Comparison of ENCODE assay signal across 18 mouse cellular contexts in genomic region chr9:62665892-62666291, GRCm38 (mm10). TPM values are rescaled to one million over a fixed set of nuclear protein-coding genes. Genes with fewer than 3 reads are reported as not detected.
A peak's percentile ranks its signal among the peaks of the same experiment; 100 is the strongest.
DNase-seq lines count a peak whose midpoint lies in the region; ATAC-seq lines count a peak whose summit lies in the region.
"Had no signal": no experiment of that assay in that cellular context is flagged by ENCODE, and none has a peak within 500 bp of the region (broad histone marks: within the 10 kb centered on the region; RNA-seq: fewer than 3 reads in every experiment).

No protein-coding gene starts in this region.

- DNase-seq in gastrocnemius, postnatal 14 days: peak; percentile 20
- DNase-seq in gastrocnemius, adult 8-10 months (ENCODE audit: low spot score in 2 of 2): no peak
- DNase-seq in skeletal muscle tissue, adult 2 months (ENCODE audit: low read depth, low spot score): peak; percentile 25
- DNase-seq in cerebellum, postnatal 25 days: no peak
- DNase-seq: adrenal gland, adult 2 months; adrenal gland, postnatal 25 days; cerebellum, adult 18-20 months; cerebellum, adult 9-11 months; heart, postnatal 10 days; heart, postnatal 4 days; kidney, adult 11 months had no signal

- H3K4me3 ChIP-seq in megakaryocyte, embryonic 14.5 days (replicated peaks): peak overlapping the region; percentile 74
- H3K4me3 ChIP-seq: forebrain, embryonic 12.5 days; hindbrain, embryonic 13.5 days had no signal

- H3K27me3 ChIP-seq in megakaryocyte, embryonic 14.5 days (replicated peaks): peaks cover 5% of the 10 kb centered on the region
- H3K27me3 ChIP-seq: forebrain, embryonic 12.5 days; hindbrain, embryonic 13.5 days had no signal

- peaks cover 20% of the 10 kb centered on the region for H3K36me3 ChIP-seq in megakaryocyte, embryonic 14.5 days (replicated peaks; ENCODE audit: low read length)
- H3K36me3 ChIP-seq: forebrain, embryonic 12.5 days; hindbrain, embryonic 13.5 days had no signal

- H3K9me3 ChIP-seq in megakaryocyte, embryonic 14.5 days: peaks cover 7% of the 10 kb centered on the region; the same call in 1 of the 2 replicates
- H3K9me3 ChIP-seq: forebrain, embryonic 12.5 days; hindbrain, embryonic 13.5 days had no signal

- no peak for ATAC-seq in megakaryocyte, adult 5-6 weeks (ENCODE audit: poor library complexity, severe bottlenecking)
- ATAC-seq: forebrain, embryonic 16.5 days; hindbrain, postnatal 0 days had no signal

- intact Hi-C loops in gastrocnemius, postnatal 14 days (cut with DNase I; ENCODE audit: low total_unique reads): no loop called here

- peaks cover 41% of the 10 kb centered on the region for H3K4me1 ChIP-seq in megakaryocyte, embryonic 14.5 days
- H3K4me1 ChIP-seq: forebrain, embryonic 12.5 days had no signal

RNA-seq across cellular contexts. Expression of gene Itga11, which starts 11.7 kb away (rescaled TPM):
- total RNA-seq in gastrocnemius, postnatal 14 days (2021): 1 to 10 TPM; 5.0 to 7.6 TPM
- total RNA-seq in gastrocnemius, adult 8-10 months (2022): 1 to 10 TPM; 1.5 to 2.7 (median 2.4) TPM
- 0.65 and 2.7 TPM in 2 replicates for polyA plus RNA-seq in megakaryocyte, embryonic 14.5 days (2012; ENCODE audit: insufficient read depth, low replicate concordance)
- 0.07 TPM in 1 of 2 replicates, not detected in the other for total RNA-seq in megakaryocyte, adult 5-6 weeks (2015)
- 0.08 TPM in 1 of 2 replicates, not detected in the other for total RNA-seq in megakaryocyte, adult 5-6 weeks (2017)
- total RNA-seq: granulocyte monocyte progenitor cell, adult 5-6 weeks had no signal

Comparison
In these comparisons a context has a peak if more than half of its experiments do, and no peak if none do; other contexts are left out.
1. DNase-seq: peak in gastrocnemius, postnatal 14 days (single experiment) and skeletal muscle tissue, adult 2 months (single experiment); none in gastrocnemius, adult 8-10 months (0 of 2) and cerebellum, postnatal 25 days (0 of 2).